Mouse (Mus musculus) myocyte (in vitro differentiated cells): ENCODE measurements at regions not wholly inside any gene's neighbourhood (a gene's known extent, or its start where the extent isn't known, plus 50 kb on each side); places are given as distances from the start of the nearest gene placed in this dataset.

Source experiments
- H3K27me3 ChIP-seq: one replicate; pipeline ENCODE4 v1.6.1; 2011; ENCODE audit not compliant: control insufficient read depth, insufficient read depth, insufficient read length
- H3K36me3 ChIP-seq: one replicate; pipeline ENCODE4 v1.6.1; 2011; ENCODE audit not compliant: control insufficient read depth, insufficient read depth
- H3K4me2 ChIP-seq: one replicate; pipeline ENCODE4 v1.6.1; 2011; ENCODE audit warnings: low read depth, control low read depth
- H3K4me3 ChIP-seq: one replicate; pipeline ENCODE4 v1.5.1; 2011; ENCODE audit warnings: mild to moderate bottlenecking, control low read depth, moderate library complexity
- H3K79me2 ChIP-seq: one replicate; pipeline ENCODE4 v1.6.1; 2011; ENCODE audit not compliant: control insufficient read depth, insufficient read depth
- H3ac ChIP-seq: one replicate; pipeline ENCODE4 v1.6.1; 2011; ENCODE audit not compliant: control insufficient read depth, insufficient read length
- CEBPB ChIP-seq: IDR thresholded peaks from 2 replicates; pipeline ENCODE4 v1.6.1; 2011; ENCODE audit warnings: mild to moderate bottlenecking, moderate library complexity; ENCODE audit not compliant: poor library complexity, insufficient read depth, severe bottlenecking
- E2F4 ChIP-seq: IDR thresholded peaks from one replicate; pipeline ENCODE4 v1.6.1; 2011; ENCODE audit warnings: mild to moderate bottlenecking, control low read depth, moderate library complexity; ENCODE audit not compliant: insufficient read depth
- MAX ChIP-seq: IDR thresholded peaks from one replicate; pipeline ENCODE4 v1.6.1; 2011; ENCODE audit warnings: low read depth, mild to moderate bottlenecking, control low read depth
- MYOD1 ChIP-seq, 3 experiments: IDR thresholded peaks; one replicate each; pipeline ENCODE4 v1.6.1; 2011; ENCODE audit warnings: control low read depth in 2 of 3, low read depth in 2 of 3, mild to moderate bottlenecking in 2 of 3, moderate library complexity in 1 of 3; ENCODE audit not compliant: insufficient read length in 2 of 3, control insufficient read depth in 1 of 3
- MYOG ChIP-seq, 3 experiments: IDR thresholded peaks; one replicate each; pipeline ENCODE4 v1.6.1; 2011; ENCODE audit warnings: control low read depth in 2 of 3, low read depth in 2 of 3, mild to moderate bottlenecking in 2 of 3; ENCODE audit not compliant: insufficient read length in 2 of 3, control insufficient read depth in 1 of 3, insufficient read depth in 1 of 3
- POLR2A ChIP-seq: IDR thresholded peaks from one replicate; pipeline ENCODE4 v1.6.1; 2011; ENCODE audit warnings: low read depth, mild to moderate bottlenecking, control low read depth, moderate library complexity; ENCODE audit not compliant: insufficient read length
- POLR2AphosphoS2 ChIP-seq: IDR thresholded peaks from one replicate; pipeline ENCODE4 v1.6.1; 2011; ENCODE audit warnings: low read depth, control low read depth; ENCODE audit not compliant: insufficient read length
- REST ChIP-seq: IDR thresholded peaks from one replicate; pipeline ENCODE4 v1.6.1; 2011; ENCODE audit warnings: mild to moderate bottlenecking, control low read depth, moderate library complexity; ENCODE audit not compliant: insufficient read depth, insufficient read length
- SRF ChIP-seq: IDR thresholded peaks from one replicate; pipeline ENCODE4 v1.6.1; 2011; ENCODE audit warnings: low read depth; ENCODE audit not compliant: control insufficient read depth, insufficient read length
- TCF12 ChIP-seq: IDR thresholded peaks from one replicate; pipeline ENCODE4 v1.6.1; 2011; ENCODE audit warnings: mild to moderate bottlenecking, control low read depth; ENCODE audit not compliant: poor library complexity, insufficient read depth, severe bottlenecking
- TCF3 ChIP-seq: IDR thresholded peaks from one replicate; pipeline ENCODE4 v1.6.1; 2011; ENCODE audit warnings: low read depth, control low read depth; ENCODE audit not compliant: insufficient read length
- USF1 ChIP-seq: IDR thresholded peaks from one replicate; pipeline ENCODE4 v1.6.1; 2011; ENCODE audit warnings: low read depth, mild to moderate bottlenecking, control low read depth, moderate library complexity

DNA sequence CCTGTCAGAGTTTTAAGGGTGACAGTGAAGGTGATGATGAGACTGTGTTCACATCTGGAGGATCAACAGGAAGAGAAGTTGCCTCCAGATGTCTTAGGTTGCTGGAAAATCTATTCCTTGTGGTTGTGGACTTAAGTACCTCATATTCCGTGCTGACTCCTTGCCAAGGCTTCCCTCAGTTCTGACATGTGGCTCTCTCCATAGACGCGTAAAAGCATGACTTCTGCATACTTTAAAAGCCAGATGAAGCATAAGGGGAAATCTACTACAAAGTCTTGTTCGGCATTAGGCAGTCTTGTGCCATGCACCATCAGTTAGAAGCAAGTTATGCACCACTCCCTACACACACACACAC, 269.1 kb upstream of the Cdyl start:
- TF ChIP-seq TCF3 (no peak), SRF (no peak), USF1 (no peak), MYOD1 (IDR thresholded peaks at IDR 0.05; ENCODE audit: control insufficient read depth in 1 of 3, insufficient read length in 2 of 3, low read depth in 2 of 3) (no peak), MYOG (IDR thresholded peaks at IDR 0.05; ENCODE audit: control insufficient read depth in 1 of 3, insufficient read depth in 1 of 3, insufficient read length in 2 of 3, low read depth in 2 of 3) (no peak), MAX (no peak), POLR2AphosphoS2 (no peak), POLR2A (no peak), TCF12 (no peak), CEBPB (no peak), REST (no peak), E2F4 (no peak)

DNA sequence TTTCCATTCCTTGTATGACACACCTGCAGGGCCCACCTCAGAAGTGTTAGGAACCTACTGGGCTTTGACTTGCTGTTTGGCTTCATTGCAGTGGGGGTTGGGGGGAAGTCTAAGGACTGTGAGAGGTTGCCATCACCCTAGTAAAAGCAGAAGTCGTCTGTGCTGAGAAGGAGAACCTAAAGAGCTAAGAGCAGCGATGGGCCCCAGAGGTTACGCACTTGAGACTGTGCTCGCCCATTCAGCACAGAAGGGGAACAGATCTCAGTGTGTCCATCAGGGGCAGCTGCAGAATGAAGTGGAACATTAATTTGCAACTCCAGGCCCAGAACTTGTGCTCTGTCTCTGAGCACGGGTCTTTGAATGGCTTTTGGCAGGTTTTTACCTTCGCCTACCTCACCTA, 267.5 kb upstream of the Cdyl start:
- H3K36me3 ChIP-seq: no peaks in the 10 kb centered on the region
- no peak overlapping the region for H3K4me2 ChIP-seq
- no peak overlapping the region for H3ac ChIP-seq
- H3K79me2 ChIP-seq: no peaks in the 10 kb centered on the region
- TF ChIP-seq SRF (no peak), POLR2A (no peak), MYOG (IDR thresholded peaks at IDR 0.05; ENCODE audit: control insufficient read depth in 1 of 3, insufficient read depth in 1 of 3, insufficient read length in 2 of 3, low read depth in 2 of 3) (no peak), CEBPB (no peak), TCF12 (no peak), E2F4 (no peak), USF1 (no peak), MAX (no peak), REST (no peak), MYOD1 (IDR thresholded peaks at IDR 0.05; ENCODE audit: control insufficient read depth in 1 of 3, insufficient read length in 2 of 3, low read depth in 2 of 3) (no peak), TCF3 (no peak), POLR2AphosphoS2 (no peak)
- no peaks in the 10 kb centered on the region for H3K27me3 ChIP-seq
- no peak overlapping the region for H3K4me3 ChIP-seq

More for the DNA sequence above, 269.1 kb upstream of the Cdyl start:
- H3K27me3 ChIP-seq: no peaks in the 10 kb centered on the region
- no peak overlapping the region for H3K4me2 ChIP-seq
- H3K36me3 ChIP-seq: no peaks in the 10 kb centered on the region
- H3K79me2 ChIP-seq: no peaks in the 10 kb centered on the region
- H3K4me3 ChIP-seq: no peak overlapping the region
- H3ac ChIP-seq: no peak overlapping the region

DNA sequence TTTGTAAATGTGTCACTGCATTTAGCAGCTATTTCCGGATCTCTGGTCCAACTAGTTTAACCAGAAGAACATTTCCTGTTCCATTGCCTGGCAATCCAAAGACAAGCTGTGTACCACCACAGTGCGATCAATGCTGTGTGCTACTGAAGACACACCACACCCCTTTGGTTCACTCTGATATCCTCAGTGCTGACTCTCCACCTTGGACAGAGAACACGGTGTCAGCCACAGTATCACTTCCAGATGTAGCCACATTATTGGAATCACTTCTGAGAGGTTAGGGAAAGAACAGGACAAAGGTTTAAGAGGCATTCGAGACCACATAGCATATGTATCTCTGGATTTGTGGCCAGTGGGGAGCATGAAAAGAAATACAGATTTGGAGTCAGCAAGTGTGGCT, 264.4 kb upstream of the Cdyl start:
- Histone ChIP-seq H3ac (no peak overlapping the region), H3K4me2 (peak overlapping the region; percentile 62), H3K4me3 (no peak overlapping the region), H3K36me3 (no peaks in the 10 kb centered on the region), H3K27me3 (no peaks in the 10 kb centered on the region), H3K79me2 (no peaks in the 10 kb centered on the region)
- TF ChIP-seq SRF (no peak), CEBPB (no peak), POLR2AphosphoS2 (no peak), USF1 (no peak), MAX (no peak), MYOD1 (IDR thresholded peaks at IDR 0.05; ENCODE audit: control insufficient read depth in 1 of 3, insufficient read length in 2 of 3, low read depth in 2 of 3) (no peak), MYOG (IDR thresholded peaks at IDR 0.05; ENCODE audit: control insufficient read depth in 1 of 3, insufficient read depth in 1 of 3, insufficient read length in 2 of 3, low read depth in 2 of 3) (no peak), TCF3 (no peak), TCF12 (no peak), POLR2A (no peak), E2F4 (no peak), REST (no peak)

DNA sequence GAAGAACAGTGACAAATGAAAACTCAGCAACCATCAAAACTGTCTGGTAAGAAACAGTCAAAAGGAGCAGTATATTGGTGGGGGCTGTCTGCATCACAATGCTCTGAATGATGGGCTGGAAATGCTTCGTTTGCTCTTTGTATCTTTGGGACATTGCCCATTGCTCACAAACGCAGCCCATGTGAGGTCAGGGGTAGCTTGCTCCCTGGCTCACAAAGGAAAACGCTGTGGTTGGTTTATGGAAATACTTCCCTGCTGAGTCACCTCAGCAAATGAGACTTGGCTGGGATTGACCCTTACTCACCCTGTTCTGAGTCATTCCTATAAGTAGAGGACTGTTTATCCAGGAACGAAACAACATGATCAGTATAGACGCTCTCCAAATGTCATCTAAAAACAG, 264.0 kb upstream of the Cdyl start:
- no peak for TF ChIP-seq REST
- TF ChIP-seq SRF: no peak
- TF ChIP-seq E2F4: no peak
- TF ChIP-seq POLR2A: no peak
- TF ChIP-seq MAX: no peak
- TF ChIP-seq CEBPB: no peak
- no peak for TF ChIP-seq TCF12
- TF ChIP-seq POLR2AphosphoS2: no peak
- TF ChIP-seq MYOG (IDR thresholded peaks at IDR 0.05; ENCODE audit: control insufficient read depth in 1 of 3, insufficient read depth in 1 of 3, insufficient read length in 2 of 3, low read depth in 2 of 3): no peak
- no peaks in the 10 kb centered on the region for H3K79me2 ChIP-seq
- H3K4me2 ChIP-seq: peak overlapping the region; percentile 62
- no peak overlapping the region for H3K4me3 ChIP-seq
- no peaks in the 10 kb centered on the region for H3K36me3 ChIP-seq
- no peak overlapping the region for H3ac ChIP-seq
- H3K27me3 ChIP-seq: no peaks in the 10 kb centered on the region

DNA sequence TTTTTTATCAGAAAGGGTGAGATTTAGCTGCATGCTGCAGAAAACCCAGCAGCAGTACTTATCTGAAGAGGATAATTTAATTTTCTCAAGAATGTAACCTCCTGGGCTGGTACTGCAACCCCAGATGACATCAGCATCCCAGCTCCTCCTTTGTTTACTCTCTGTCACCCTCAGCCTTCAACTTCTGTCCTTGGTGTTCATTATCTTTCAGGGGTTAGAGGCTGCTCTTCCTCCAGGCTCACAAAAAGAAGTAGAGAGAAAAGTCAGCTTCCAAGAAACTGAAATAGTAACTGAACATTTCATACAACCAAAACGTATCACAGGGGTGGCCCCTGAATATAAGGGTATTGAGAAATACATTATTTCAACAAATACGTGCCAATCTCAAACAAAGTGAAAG, 262.5 kb upstream of the Cdyl start:
- H3K4me2 ChIP-seq: no peak overlapping the region

More for the DNA sequence above, 262.5 kb upstream of the Cdyl start:
- TF ChIP-seq CEBPB: no peak
- Histone ChIP-seq H3K27me3 (no peaks in the 10 kb centered on the region), H3ac (no peak overlapping the region), H3K4me3 (no peak overlapping the region), H3K36me3 (no peaks in the 10 kb centered on the region), H3K79me2 (no peaks in the 10 kb centered on the region)
